Mouse (Mus musculus) left cerebral cortex, postnatal 14 days (tissue): ENCODE data around the gene Rasal1. TPM values are rescaled to one million over a fixed set of nuclear protein-coding genes. Genes with fewer than 3 reads are reported as not detected.
A peak's percentile ranks its signal among the peaks of the same experiment; 100 is the strongest.

ENCODE experiments used
- DNase-seq, 2 experiments: peaks; one replicate each; pipeline ENCODE4 v3.0.0; 2021 to 2022; ENCODE audit warnings: low spot score in 2 of 2, mixed read lengths in 1 of 2
- intact Hi-C: fragments of 180-260 bp; cut with DNase I; formaldehyde crosslinking; loops from one replicate; pipeline ENCODE4 v1.15.1; 2025
- total RNA-seq, 2 experiments: library from RNA; stranded (reverse); gene quantifications; 2 replicates each; pipeline ENCODE4 v1.2.3; 2021

The Rasal1 gene
- total RNA-seq, 2 experiments from 2014 or later = 94.2 to 107 TPM

- no peak for DNase-seq
- intact Hi-C loops = no loop called here
Observed at GRCm38 (mm10) chr5:120682982-120683771, 34.6 kb downstream of the Rasal1 start.

- DNase-seq = no peak
- intact Hi-C loops = no loop called here
Observed at GRCm38 (mm10) chr5:120685678-120686077, 37.1 kb downstream of the Rasal1 start.

- intact Hi-C loops = no loop called here
- no peak for DNase-seq
Observed at GRCm38 (mm10) chr5:120686749-120687483, 38.3 kb downstream of the Rasal1 start.

- DNase-seq = no peak
- intact Hi-C loops = no loop called here
Observed at GRCm38 (mm10) chr5:120687484-120687851, 38.9 kb downstream of the Rasal1 start.

GRCm38 (mm10) chr5:120687897-120688296 is 39.3 kb downstream of the Rasal1 start:
- intact Hi-C loops = no loop called here
- DNase-seq = no peak

GRCm38 (mm10) chr5:120688434-120688833 is 39.8 kb downstream of the Rasal1 start:
- intact Hi-C loops = no loop called here
- DNase-seq = no peak

- intact Hi-C loops = no loop called here
- no peak for DNase-seq
Observed at GRCm38 (mm10) chr5:120690417-120690816, 41.8 kb downstream of the Rasal1 start.

- DNase-seq = no peak
- intact Hi-C loops = no loop called here
Observed at GRCm38 (mm10) chr5:120692034-120692433, 43.4 kb downstream of the Rasal1 start.

GRCm38 (mm10) chr5:120693931-120694694 is 45.5 kb downstream of the Rasal1 start:
- intact Hi-C loops = no loop called here

GRCm38 (mm10) chr5:120694695-120695074 is 46.1 kb downstream of the Rasal1 start:
- peak in 1 of 2 experiments; percentile 38 for DNase-seq
- intact Hi-C loops = no loop called here

More at GRCm38 (mm10) chr5:120693931-120694694, 45.5 kb downstream of the Rasal1 start:
- no peak for DNase-seq

- intact Hi-C loops = no loop called here
- DNase-seq = no peak
Observed at GRCm38 (mm10) chr5:120696057-120696743, 47.6 kb downstream of the Rasal1 start.

- no peak for DNase-seq
- intact Hi-C loops = no loop called here
Observed at GRCm38 (mm10) chr5:120696865-120697264, 48.3 kb downstream of the Rasal1 start.

GRCm38 (mm10) chr5:120698181-120698580 is 49.6 kb downstream of the Rasal1 start:
- intact Hi-C loops = no loop called here
- no peak for DNase-seq

GRCm38 (mm10) chr5:120698801-120699391 is 50.3 kb downstream of the Rasal1 start:
- DNase-seq = peak; percentile 44 to 55
- intact Hi-C loops = no loop called here

GRCm38 (mm10) chr5:120700996-120701790 is 52.6 kb downstream of the Rasal1 start:
- no peak for DNase-seq
- intact Hi-C loops = no loop called here

GRCm38 (mm10) chr5:120702421-120702820 is 53.8 kb downstream of the Rasal1 start:
- DNase-seq = no peak
- intact Hi-C loops = no loop called here

GRCm38 (mm10) chr5:120702969-120703368 is 54.4 kb downstream of the Rasal1 start:
- intact Hi-C loops = no loop called here
- DNase-seq = no peak

GRCm38 (mm10) chr5:120703660-120704059 is 55.0 kb downstream of the Rasal1 start:
- intact Hi-C loops = no loop called here
- no peak for DNase-seq
